Mouse (Mus musculus) ovary, postnatal 10 days (tissue): ENCODE measurements at regions not wholly inside any gene's neighbourhood (a gene's known extent, or its start where the extent isn't known, plus 50 kb on each side); places are given as distances from the start of the nearest gene placed in this dataset.
A peak's percentile ranks its signal among the peaks of the same experiment; 100 is the strongest.

Experiments used
- DNase-seq: peaks from one replicate; pipeline ENCODE4 v3.0.0; 2022; ENCODE audit warnings: low spot score

DNA sequence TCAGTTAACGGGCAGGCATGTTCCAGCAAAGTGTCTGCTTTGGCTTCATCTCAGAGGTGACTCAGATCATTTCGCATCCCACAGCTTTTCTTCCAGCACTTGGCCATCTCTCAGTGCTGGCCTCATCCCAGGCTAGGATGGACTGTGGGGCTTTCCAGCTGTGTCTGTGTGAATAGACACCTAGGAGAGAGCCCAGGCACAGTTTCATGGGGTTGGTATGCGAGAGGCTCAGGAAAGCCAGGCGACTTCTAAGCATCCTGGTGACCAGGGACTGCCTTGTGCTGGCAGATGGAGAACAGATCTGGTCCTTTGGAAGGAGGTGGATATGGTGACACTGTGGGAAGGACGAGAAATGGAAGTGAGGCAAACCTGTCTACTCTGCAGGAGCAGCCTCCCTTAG lies 182.9 kb downstream of the Cd83 start:
- DNase-seq: no peak

DNA sequence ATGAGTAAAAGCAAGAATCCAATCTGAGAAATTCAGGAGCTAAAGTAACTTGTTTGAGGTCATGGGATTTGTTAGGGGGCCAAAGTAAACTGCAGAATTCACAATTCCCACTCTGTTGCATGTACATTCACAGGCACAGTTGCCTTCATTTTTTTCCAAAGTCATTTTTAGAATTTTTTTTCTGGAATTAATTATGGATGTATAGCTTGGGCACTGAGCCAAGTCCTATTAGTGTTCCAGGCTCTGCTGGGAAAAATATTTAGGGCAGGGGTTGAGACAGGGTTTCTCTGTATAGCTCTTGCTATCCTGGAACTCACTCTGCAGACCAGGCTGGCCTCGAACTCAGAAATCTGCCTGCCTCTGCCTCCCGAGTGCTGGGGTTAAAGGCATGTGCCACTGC lies 188.3 kb downstream of the Cd83 start:
- DNase-seq: no peak

DNA sequence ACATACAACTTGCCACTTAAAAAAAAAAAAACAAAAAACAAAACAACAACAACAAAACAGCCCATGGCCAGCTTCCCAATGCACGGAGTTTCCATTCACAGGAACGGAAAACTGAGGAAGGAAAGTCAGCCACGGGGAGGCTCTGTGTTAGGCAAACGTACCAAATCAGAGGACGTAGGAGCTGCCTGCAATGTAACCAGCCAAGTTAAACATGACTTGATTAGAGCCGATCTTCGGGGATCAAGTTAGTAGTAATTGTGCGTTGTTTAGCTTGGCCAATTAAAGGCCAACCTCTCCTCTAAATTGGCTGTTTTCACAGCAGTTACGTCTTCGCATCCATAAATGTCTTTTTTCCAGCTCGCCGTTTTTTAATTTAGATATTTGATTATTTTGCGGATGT lies 190.7 kb downstream of the Cd83 start:
- no peak for DNase-seq

DNA sequence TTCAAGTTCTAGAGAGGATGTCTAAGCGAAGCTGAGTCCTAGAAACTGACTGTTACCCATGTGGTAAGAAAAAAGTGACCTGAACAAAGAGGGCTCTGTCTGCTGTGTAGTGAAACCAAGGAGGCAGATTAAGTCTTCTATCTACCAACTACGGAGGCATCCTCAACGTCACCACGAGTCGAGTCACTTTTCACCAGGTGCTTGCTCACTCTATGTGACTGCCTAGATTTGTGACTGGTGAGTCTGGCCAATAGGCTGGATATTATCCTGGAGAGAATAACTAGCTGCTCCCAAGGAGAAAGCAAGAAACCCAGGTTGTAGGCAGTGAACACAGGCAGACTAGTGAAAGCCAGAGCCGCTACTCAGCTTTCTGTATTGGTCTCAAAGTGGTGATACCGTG lies 191.2 kb downstream of the Cd83 start:
- DNase-seq: no peak

DNA sequence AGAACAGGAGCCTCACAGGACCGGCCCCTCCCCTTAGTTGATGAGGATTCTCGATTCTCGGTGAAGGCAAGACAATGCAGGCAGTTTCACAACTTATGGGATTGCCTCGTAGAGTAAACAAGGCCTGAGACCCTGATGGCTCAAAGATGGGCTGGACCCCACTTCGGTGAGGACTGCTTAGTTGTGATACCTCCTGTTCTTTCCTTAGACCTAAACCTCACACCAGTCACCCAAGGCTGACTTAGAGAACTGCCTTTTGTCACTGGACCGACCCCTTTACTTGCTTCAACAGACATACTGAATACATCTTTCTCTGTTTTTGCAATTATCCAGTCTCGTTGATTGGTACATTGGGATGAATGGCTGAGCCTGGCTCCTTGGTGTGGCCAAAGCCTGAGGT lies 192.1 kb downstream of the Cd83 start:
- no peak for DNase-seq

DNA sequence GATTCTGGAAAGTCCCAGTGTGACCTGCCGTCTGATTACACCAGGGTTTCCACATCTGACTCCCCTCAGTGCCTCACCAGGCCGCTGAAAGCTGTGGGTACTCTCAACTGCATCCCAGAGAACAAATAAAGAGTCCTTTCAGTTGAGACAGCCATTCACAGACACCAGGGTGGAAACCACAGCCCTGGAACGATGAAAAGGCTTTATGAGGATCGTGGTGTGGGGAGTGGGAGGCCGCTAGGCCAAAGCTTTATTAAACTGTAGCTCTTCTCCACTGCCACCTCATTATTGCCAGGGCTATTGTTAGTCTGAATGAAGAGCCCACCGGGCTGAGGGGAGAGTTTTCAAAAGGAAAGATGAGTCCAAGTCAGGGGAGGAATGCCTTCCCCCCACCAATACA lies 202.8 kb downstream of the Cd83 start:
- no peak for DNase-seq

DNA sequence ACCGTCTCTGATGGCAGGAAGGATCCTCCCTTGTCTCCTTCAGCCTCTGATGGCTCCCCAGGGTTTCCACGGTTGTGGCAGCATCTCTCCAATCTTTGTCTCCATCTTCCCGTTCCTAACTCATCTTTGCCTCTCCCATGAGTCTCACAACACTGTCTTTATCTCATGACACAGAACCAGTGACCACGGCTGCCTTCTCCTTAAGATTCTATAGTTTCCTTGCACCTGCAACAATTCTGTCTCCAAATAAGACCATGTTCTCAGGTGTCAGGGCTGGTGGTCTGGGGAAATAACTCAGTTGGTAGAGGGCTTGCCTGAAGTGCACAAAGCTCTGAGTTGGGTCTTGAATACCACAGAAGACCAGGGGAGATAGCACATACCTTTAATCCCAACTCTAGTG lies 203.8 kb downstream of the Cd83 start:
- DNase-seq: no peak

DNA sequence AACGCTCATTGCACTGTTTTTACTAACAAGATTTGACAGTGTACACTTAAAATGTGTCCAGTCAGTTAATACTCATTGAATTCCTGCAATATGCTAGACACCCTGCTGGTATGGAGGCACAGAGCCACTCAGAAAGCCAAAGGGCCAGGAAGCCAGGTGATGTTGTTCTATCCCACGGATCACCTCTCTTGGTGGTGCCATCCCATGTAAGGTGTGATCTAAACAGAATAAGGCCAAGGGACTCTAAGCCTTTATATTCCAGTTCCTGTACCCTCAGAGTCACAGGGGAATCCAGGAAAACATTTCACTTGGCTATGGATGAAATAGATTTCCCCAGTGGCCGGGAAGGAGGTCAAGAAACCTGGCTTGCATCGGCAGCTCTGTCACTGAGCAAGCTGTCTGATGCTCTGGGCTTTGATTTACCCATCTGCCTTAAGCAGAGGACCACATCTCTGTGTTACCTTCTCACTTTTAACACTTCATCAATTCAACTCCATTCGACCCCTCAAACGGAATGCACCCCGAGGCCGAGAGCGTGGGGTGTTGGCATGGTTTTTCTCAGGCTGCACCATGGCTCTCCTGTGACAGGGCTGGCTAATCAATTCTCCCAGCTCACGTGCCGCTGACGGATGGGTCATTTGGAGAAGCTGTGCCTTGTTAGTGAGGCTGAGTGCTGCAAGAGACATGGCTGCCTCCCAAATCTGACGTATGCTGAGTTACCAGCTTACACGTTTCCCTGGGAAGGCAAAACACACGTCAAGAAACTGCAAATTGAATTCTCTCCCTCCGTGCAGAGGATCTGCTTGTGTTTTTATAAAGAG lies 205.9 kb downstream of the Cd83 start:
- no peak for DNase-seq

DNA sequence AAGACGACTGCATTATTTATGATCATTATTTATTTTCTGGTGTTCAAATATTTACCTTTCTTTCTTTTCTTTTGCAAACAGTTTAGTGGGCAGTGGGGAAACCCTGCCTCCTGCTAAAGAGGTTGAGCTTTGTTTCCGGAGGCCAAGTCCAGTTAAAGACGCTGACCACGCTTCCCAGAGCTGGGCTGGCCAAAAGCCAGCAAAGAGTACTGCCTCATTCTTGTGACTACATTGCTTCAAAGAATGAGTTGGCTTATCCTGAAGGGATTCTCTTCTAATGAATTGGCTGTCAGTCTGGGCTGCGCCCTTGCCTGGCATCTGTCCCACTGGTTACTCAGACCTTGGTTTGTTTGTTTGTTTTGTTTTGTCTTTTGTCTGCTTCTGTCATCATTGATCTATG lies 207.2 kb downstream of the Cd83 start:
- peak; percentile 13 for DNase-seq

DNA sequence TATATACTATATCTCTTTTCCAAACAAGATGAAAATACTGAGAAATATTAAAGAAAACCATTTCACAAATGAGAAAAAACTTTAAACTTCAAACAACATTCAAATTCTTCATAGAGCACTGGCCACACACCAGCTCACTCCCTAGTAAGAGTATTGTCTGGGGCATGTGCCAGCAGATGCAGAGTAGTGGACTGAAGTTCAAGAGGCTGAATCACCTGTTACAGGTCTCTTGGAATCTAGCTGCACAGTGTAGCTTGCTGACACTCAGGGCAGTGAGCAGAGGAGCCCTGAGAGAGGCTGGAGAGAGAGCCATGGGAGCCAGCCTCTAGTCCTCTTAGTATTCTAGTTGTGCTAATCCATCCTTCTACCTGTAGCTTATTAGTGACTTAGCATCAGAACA lies 208.4 kb downstream of the Cd83 start:
- no peak for DNase-seq

DNA sequence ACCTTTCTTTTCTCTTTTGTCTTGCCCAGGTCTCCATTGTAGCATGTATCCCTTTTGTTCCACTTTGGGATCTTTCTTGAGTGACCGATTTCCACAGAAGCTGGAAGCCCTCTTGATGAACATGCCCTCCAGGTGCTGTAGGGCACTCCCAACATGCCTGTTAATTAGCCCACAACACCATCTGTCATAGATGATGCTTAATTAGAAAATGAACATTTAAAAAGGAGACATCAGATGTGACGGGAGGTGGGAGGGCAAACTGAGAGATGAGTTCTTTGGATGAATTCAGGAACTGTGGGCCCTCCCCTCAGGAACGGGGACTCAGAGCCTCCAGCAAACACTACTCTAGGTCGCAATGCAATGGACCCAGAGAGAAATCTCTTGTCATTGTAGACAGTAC lies 209.8 kb downstream of the Cd83 start:
- no peak for DNase-seq

DNA sequence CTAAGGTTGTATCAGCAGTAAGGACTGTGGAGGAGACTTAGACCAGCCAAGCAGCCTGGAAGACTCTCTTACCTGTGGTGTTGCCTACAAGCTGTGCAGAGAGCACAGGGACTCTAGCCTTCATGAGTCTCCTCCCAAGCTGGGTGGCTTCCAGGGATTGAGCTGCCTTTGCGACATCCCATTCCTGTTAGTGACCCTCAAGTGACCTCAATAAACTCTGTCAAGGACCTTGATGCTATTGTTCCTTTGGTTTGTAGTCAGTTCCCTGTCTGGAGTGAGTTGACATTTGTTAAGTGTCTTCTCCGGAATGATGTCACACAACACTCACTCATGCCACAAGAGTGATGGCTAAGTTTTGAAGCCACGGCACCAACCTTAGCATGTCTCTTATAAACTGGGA lies 211.0 kb downstream of the Cd83 start:
- no peak for DNase-seq

DNA sequence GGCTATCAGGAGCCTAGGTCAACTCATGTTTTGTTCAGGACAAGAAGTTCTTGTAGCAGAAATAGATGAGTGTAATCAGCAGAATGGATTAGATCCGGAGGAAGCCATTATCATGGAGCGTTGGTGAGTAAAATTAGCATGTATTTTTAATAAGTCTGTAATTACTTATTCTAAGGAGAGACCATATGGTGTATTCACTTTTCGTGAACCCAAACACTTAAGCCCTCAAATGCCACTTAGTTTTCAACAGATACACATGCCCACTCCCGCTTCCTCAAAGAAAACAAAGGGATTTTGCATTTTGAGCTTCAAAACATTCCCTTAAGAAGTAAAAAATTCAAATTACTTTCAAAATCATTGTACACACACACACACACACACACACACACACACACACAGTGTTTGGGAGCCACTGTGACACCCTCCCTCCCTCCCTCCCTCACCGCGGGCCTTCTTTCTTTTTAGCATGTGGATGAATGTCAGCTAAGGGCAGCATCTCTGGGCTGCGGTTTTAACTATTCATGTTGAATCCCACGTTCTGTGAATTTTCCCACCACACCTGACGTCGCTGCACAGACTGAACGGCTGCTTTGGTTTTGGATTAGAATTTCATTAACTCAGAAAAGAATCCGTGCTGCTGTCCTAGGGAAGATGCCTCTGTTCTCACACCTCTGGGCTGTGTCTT lies 217.4 kb downstream of the Cd83 start:
- no peak for DNase-seq

DNA sequence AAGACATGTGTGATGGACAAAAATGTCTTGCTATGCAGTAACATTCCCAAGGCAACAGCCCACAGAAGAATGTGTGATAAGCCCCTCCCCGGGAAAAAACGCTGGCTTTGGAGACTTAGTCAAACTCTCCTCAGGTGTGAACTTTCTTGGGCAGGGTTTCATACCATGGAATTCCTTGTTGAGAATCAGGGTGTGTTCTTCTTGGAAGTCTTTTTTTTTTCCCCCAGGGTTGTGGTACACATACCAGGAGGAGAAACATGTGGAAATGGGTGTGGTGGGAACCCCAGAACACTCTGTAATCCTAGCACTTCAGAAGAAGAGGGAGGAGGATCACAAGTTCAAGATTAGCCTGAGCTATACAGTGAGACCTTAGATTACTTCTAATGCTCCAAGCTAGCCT lies 228.3 kb downstream of the Cd83 start:
- DNase-seq: no peak

DNA sequence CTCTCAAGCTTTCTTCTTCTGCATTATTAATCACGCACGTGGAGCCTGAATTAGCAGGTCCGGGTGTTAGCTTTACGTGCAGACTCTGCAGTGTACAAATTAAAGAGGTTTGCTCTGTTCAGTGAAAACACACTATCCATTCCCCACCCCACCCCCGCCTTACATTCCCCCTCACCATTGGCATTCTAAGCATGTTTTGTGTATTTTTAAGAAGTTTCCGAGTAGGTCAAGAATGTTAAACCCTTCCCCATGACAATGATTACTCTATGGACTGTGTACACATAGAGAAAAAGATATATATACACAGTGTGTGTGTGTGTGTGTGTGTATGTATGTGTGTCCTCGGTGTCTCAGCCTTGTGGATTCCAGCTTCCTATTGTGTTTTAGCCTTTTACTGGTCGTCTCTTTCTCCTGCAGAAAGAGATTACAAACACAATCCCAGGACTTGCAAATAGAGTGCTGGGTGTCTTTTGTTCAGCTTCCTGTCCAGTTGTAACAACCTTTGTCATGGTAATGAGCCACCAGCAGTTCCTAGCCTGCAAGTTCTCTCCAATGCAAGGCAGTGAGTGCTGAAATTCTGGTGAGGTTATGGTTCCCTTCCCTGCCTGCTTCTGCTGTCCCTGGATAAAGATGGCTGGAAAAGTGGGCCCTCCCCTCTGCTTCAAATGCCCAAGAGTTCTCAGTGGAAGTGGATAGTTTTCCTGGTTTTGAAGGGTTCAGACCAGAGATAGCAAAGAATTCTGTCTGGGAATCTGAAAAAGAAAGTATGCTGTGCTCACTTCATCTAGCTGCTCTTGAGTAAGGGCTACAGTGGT lies 234.1 kb downstream of the Cd83 start:
- DNase-seq: no peak

DNA sequence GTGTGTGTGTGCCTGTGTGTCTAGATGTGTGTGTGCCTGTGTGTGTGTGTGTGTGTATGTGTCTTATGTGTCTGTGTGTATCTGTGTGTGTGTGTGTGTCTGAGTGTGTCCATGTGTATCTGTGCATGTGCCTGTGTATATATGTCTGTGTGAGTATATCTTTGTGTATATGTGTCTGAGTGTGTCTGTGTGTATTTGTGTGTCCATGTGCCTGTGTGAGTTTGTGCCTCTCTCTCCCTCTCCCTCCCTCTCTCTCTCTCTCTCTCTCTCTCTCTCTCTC lies 234.7 kb downstream of the Cd83 start:
- no peak for DNase-seq

DNA sequence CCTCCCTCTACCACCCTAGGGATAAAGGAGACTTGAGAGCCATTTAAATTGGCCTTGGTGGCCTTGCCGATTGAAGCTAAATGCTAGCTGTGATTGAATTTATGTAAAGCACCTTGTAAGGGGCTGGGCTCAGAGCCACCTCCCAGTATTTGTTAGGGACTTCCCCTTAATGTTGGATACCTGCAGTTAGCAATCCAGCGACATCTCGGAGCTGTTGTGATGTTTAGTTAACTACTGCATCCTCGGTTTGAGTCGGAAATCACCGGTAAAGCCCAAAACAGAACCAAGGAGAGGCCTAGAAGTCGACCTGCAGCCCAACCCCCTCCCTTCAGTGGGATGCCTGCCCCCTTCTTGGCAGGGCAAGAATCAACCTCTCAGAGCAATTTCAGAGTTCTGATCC lies 236.3 kb downstream of the Cd83 start:
- DNase-seq: no peak

DNA sequence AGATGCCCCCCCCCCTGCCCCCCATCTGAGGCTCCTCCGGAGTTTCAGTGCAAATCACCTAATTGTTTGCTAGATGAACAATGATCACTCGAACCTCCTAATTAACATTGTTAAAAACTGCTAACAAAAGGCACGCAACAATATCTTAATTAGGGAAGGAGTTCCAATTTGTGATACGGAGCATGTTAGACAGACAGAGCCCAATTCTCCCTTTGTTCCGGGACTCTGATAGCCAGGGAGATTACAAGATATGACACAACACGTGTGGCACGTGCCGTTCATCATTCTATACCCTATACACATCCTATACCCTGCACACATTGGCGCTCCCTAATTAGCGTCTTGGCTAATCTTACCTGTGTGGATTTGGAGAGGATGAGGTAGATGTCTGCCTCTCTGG lies 237.5 kb downstream of the Cd83 start:
- no peak for DNase-seq

DNA sequence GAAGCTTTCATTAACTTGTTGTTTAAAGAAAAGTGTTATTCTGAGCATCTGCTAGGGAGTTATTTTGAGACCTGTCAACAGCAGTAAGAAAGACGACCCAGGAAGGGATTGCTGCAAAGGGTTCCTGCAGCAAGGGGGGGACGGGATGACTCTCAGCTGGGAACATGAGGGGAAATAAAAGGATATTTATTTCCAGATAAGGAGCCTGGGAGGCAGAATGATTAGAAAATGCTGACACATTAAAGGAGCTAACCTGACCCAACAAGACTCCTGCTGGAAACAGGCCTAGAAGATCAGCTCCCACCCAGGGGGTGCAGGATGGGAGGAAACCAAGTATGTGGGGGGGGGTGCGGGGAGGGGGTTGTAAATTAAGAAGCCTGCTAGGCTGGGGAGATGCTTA lies 240.0 kb downstream of the Cd83 start:
- DNase-seq: no peak

DNA sequence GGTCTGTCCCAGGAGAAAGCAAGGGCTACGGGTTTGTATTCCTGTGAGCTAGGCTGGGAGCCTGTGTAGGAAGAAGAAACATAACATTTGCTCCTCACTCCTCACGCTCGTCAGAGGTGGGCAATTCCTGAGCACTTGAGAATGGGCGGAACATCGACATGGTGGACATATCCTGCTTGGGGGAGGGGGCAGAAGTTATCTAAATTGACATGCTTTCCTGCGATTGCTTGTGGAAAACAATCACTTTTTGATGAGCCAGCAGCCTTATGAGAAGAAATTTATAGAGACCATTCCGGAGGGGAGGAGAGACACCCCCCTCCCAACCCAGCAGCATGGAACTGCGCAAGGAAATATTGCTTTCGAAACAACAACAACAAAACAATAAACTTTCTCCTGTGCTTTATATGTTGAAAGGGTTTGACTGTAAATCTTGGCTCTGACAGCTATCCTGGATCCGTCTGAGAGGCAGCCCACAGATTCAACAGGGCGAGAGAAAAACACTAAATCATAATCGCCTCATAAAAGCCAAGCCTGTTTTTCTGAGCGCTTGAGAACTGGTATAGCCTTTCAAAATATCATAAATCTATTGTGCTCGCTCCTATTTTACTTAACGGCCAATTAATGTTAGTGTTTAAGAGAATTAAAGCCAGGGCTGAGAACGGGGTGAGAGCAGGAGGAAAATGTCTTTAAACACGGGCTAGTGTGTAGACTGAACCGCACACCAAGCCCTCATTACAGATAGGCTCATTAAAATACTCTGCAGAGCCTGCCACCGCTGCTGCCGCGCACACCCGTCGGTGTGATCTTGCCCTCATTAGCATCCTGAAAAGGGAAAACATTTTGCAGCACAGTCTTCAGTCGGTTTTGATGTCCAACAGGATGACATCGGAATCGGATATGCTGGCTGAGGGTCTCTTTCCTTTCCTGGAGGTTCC lies 242.0 kb downstream of the Cd83 start:
- no peak for DNase-seq

DNA sequence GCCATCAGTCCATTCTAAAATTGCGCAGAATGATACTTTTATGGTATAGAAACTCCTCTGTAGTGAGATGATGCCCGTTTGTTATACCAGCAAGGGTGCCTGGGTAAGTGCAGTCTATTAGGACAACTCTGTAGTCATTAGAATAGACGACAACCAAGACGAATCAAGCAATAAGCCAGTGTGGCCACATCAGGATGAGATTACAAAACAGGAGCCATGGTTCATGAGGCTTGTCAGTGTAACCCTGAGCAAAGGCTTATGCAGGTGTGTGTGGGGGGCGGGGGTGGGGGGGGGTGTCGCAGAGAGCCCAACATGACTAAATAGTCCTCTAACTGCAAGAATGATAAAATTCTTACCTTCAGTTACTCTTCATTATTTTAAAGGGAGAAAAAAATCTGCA lies 243.5 kb downstream of the Cd83 start:
- DNase-seq: no peak

DNA sequence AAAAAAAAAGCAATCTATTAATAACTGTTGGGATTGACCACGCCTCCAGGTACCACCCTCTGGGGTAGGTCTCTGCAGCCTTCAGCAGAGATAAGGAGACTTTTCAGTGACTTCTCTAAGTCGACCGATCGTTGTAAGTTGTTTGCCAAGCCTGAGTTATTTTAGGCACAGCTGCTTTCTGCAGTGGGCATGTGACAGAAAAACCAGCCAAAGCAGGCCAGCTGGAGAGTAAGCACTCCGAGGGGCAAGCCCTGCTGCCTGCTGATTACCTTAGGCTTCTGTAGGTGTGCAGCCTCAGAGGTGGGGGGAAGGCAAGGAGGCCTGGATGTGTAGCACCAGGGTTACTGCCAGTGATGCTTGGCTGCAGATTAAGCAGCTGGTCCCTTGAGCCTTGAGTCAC lies 246.0 kb downstream of the Cd83 start:
- no peak for DNase-seq
